Mouse (Mus musculus) neural tube, embryonic 14.5 days (tissue): ENCODE data around the gene Klhl30. TPM values are rescaled to one million over a fixed set of nuclear protein-coding genes. Genes with fewer than 3 reads are reported as not detected.
A peak's percentile ranks its signal among the peaks of the same experiment; 100 is the strongest.

ENCODE experiments used
- ATAC-seq: fragments of 200-750 bp; cut with Nextera tagmentation; 2 replicates; pipeline ENCODE4 v1.8.0; 2017; ENCODE audit warnings: low read depth, mild to moderate bottlenecking, moderate TSS enrichment, moderate library complexity
- H3K27ac ChIP-seq: fragments of 300-500 bp; sonication (generic); 2 replicates; pipeline ENCODE4 v1.5.1; 2014; ENCODE audit warnings: low read depth, mild to moderate bottlenecking, control low read depth, low read length, moderate library complexity, mixed read lengths
- H3K27me3 ChIP-seq: fragments of 300-500 bp; sonication (generic); 2 replicates; pipeline ENCODE4 v1.6.1; 2014; ENCODE audit warnings: low read length; ENCODE audit not compliant: control insufficient read depth, insufficient read depth
- H3K36me3 ChIP-seq: fragments of 300-500 bp; sonication (generic); 2 replicates; pipeline ENCODE4 v1.6.1; 2014; ENCODE audit warnings: low read length, mixed read lengths; ENCODE audit not compliant: control insufficient read depth, insufficient read depth
- H3K4me1 ChIP-seq: fragments of 300-500 bp; sonication (generic); 2 replicates; pipeline ENCODE4 v1.6.1; 2014; ENCODE audit warnings: low read length; ENCODE audit not compliant: control insufficient read depth, insufficient read depth
- H3K4me2 ChIP-seq: fragments of 300-500 bp; sonication (generic); 2 replicates; pipeline ENCODE4 v1.6.1; 2014; ENCODE audit warnings: mild to moderate bottlenecking, low read depth, low read length, control low read depth
- H3K4me3 ChIP-seq: fragments of 300-500 bp; sonication (generic); 2 replicates; pipeline ENCODE4 v1.5.1; 2014; ENCODE audit warnings: low read depth, low read length, control low read depth, mixed read lengths
- H3K9ac ChIP-seq: fragments of 300-500 bp; sonication (generic); replicated peaks from 2 replicates; pipeline ENCODE4 v1.6.1; 2014; ENCODE audit warnings: low read depth, mild to moderate bottlenecking, control low read depth, low read length, mixed read lengths
- H3K9me3 ChIP-seq: fragments of 300-500 bp; sonication (generic); 2 replicates; pipeline ENCODE4 v1.6.1; 2016; ENCODE audit warnings: low read length; ENCODE audit not compliant: control insufficient read depth
- WGBS: fragments of 180-500 bp; shearing (Covaris S2); extraction: QIAGEN DNeasy Blood & Tissue Kit; methylation state at CpG from one replicate; pipeline ENCODE4 v1.1.7; 2014; 5-methylcytosine and 5-hydroxymethylcytosine counted together
- polyA plus RNA-seq: library from polyadenylated mRNA; unstranded; fragments of >200 nt; fragmentation: Nextera tagmentation; extraction: Ambion mirVana; gene quantifications from 2 replicates; pipeline ENCODE4 v1.2.1, GENCODE M21; 2014

The Klhl30 gene
- polyA plus RNA-seq, 1 experiment from 2014 or later: not detected

- no peak overlapping the region for H3K27ac ChIP-seq
- no peak overlapping the region for H3K9ac ChIP-seq
- H3K27me3 ChIP-seq: peaks cover 5% of the 10 kb centered on the region; the same call in 1 of the 2 replicates
- H3K36me3 ChIP-seq: peaks cover 31% of the 10 kb centered on the region
- 83% methylated on average over 23 of the region's 23 CpGs for WGBS
- no peak overlapping the region for H3K4me2 ChIP-seq
- H3K9me3 ChIP-seq: no peaks in the 10 kb centered on the region
- no peak for ATAC-seq
- H3K4me3 ChIP-seq: no peak overlapping the region
- H3K4me1 ChIP-seq: no peaks in the 10 kb centered on the region
Measured at GRCm38 (mm10) chr1:91370055-91370454, 19.2 kb downstream of the Klhl30 start.

GRCm38 (mm10) chr1:91373414-91373835 is 22.6 kb downstream of the Klhl30 start:
- no peaks in the 10 kb centered on the region for H3K4me1 ChIP-seq
- 92% methylated on average over 6 of the region's 6 CpGs for WGBS
- no peaks in the 10 kb centered on the region for H3K27me3 ChIP-seq
- H3K9me3 ChIP-seq: no peaks in the 10 kb centered on the region
- no peak overlapping the region for H3K27ac ChIP-seq
- no peak overlapping the region for H3K4me2 ChIP-seq
- H3K9ac ChIP-seq: no peak overlapping the region
- H3K36me3 ChIP-seq: peaks cover 59% of the 10 kb centered on the region
- no peak overlapping the region for H3K4me3 ChIP-seq
- no peak for ATAC-seq

- peak; percentile 51; the same call in 1 of the 2 replicates for ATAC-seq
- H3K27ac ChIP-seq: no peak overlapping the region
- H3K4me2 ChIP-seq: no peak overlapping the region
- peaks cover 79% of the 10 kb centered on the region for H3K36me3 ChIP-seq
- H3K9me3 ChIP-seq: no peaks in the 10 kb centered on the region
- no peaks in the 10 kb centered on the region for H3K27me3 ChIP-seq
- H3K4me1 ChIP-seq: no peaks in the 10 kb centered on the region
- WGBS: 63% methylated on average over 7 of the region's 7 CpGs
- H3K4me3 ChIP-seq: no peak overlapping the region
- no peak overlapping the region for H3K9ac ChIP-seq
Measured at GRCm38 (mm10) chr1:91380453-91381090, 29.8 kb downstream of the Klhl30 start.

GRCm38 (mm10) chr1:91381091-91381471 is 30.3 kb downstream of the Klhl30 start:
- H3K4me2 ChIP-seq: no peak overlapping the region
- H3K9ac ChIP-seq: no peak overlapping the region
- H3K27ac ChIP-seq: no peak overlapping the region
- ATAC-seq: no peak
- 96% methylated on average over 4 of the region's 4 CpGs for WGBS
- H3K36me3 ChIP-seq: peaks cover 76% of the 10 kb centered on the region
- no peaks in the 10 kb centered on the region for H3K4me1 ChIP-seq
- H3K27me3 ChIP-seq: no peaks in the 10 kb centered on the region
- H3K9me3 ChIP-seq: no peaks in the 10 kb centered on the region
- no peak overlapping the region for H3K4me3 ChIP-seq

- H3K27me3 ChIP-seq: no peaks in the 10 kb centered on the region
- no peak overlapping the region for H3K4me3 ChIP-seq
- H3K4me2 ChIP-seq: no peak overlapping the region
- peaks cover 41% of the 10 kb centered on the region for H3K36me3 ChIP-seq
- H3K4me1 ChIP-seq: no peaks in the 10 kb centered on the region
- ATAC-seq: no peak
- no peaks in the 10 kb centered on the region for H3K9me3 ChIP-seq
- 98% methylated on average over 5 of the region's 5 CpGs for WGBS
- H3K27ac ChIP-seq: no peak overlapping the region
- no peak overlapping the region for H3K9ac ChIP-seq
Measured at GRCm38 (mm10) chr1:91390369-91390768, 39.6 kb downstream of the Klhl30 start.

GRCm38 (mm10) chr1:91397927-91398259 is 47.1 kb downstream of the Klhl30 start:
- no peak; the same call in 1 of the 2 replicates for ATAC-seq
- Histone ChIP-seq H3K4me3 (peak overlapping the region; percentile 95), H3K9ac (peak overlapping the region; percentile 84), H3K36me3 (no peaks in the 10 kb centered on the region; the same call in 1 of the 2 replicates), H3K4me2 (peak overlapping the region; percentile 95), H3K27me3 (no peaks in the 10 kb centered on the region), H3K27ac (peak overlapping the region; percentile 88), H3K9me3 (no peaks in the 10 kb centered on the region), H3K4me1 (peaks cover 17% of the 10 kb centered on the region)
- 1% methylated on average over 12 of the region's 12 CpGs for WGBS

GRCm38 (mm10) chr1:91398260-91399062 is 47.6 kb downstream of the Klhl30 start, which contains the start of gene Ilkap:
Gene Ilkap (minus strand): TSS chr1:91398815.
- WGBS: under 1% methylated on average over 88 of the region's 91 CpGs
- Histone ChIP-seq H3K27me3 (no peaks in the 10 kb centered on the region), H3K36me3 (no peaks in the 10 kb centered on the region; the same call in 1 of the 2 replicates), H3K4me3 (peak within 1 kb of the TSS; percentile 95), H3K9ac (peak within 1 kb of the TSS; percentile 84), H3K27ac (peak within 1 kb of the TSS; percentile 88), H3K4me1 (peaks cover 17% of the 10 kb centered on the region), H3K4me2 (peak within 1 kb of the TSS; percentile 95), H3K9me3 (no peaks in the 10 kb centered on the region)
- peak; percentile 98 for ATAC-seq

GRCm38 (mm10) chr1:91404976-91405375 is 54.2 kb downstream of the Klhl30 start:
- H3K27me3 ChIP-seq: no peaks in the 10 kb centered on the region
- H3K4me1 ChIP-seq: no peaks in the 10 kb centered on the region
- no peak for ATAC-seq
- 14% methylated on average over 1 of the region's 1 CpGs for WGBS
- no peak overlapping the region for H3K9ac ChIP-seq
- no peaks in the 10 kb centered on the region for H3K9me3 ChIP-seq
- H3K27ac ChIP-seq: no peak overlapping the region
- no peaks in the 10 kb centered on the region for H3K36me3 ChIP-seq
- H3K4me2 ChIP-seq: no peak overlapping the region
- H3K4me3 ChIP-seq: no peak overlapping the region
